Mouse (Mus musculus): ENCODE measurements around the gene Fbl. TPM values are rescaled to one million over a fixed set of nuclear protein-coding genes. Genes with fewer than 3 reads are reported as not detected.
"Not testable (repeated sequence)": the region's sequence is repeated elsewhere in the genome, so short reads cannot be mapped to it uniquely, and the experiment has no call there.

The Fbl gene
- polyA plus RNA-seq (2015; fragmentation: Nextera tagmentation; extraction: Ambion mirVana), result 69.8 and 72.4 TPM in 2 replicates

DNA sequence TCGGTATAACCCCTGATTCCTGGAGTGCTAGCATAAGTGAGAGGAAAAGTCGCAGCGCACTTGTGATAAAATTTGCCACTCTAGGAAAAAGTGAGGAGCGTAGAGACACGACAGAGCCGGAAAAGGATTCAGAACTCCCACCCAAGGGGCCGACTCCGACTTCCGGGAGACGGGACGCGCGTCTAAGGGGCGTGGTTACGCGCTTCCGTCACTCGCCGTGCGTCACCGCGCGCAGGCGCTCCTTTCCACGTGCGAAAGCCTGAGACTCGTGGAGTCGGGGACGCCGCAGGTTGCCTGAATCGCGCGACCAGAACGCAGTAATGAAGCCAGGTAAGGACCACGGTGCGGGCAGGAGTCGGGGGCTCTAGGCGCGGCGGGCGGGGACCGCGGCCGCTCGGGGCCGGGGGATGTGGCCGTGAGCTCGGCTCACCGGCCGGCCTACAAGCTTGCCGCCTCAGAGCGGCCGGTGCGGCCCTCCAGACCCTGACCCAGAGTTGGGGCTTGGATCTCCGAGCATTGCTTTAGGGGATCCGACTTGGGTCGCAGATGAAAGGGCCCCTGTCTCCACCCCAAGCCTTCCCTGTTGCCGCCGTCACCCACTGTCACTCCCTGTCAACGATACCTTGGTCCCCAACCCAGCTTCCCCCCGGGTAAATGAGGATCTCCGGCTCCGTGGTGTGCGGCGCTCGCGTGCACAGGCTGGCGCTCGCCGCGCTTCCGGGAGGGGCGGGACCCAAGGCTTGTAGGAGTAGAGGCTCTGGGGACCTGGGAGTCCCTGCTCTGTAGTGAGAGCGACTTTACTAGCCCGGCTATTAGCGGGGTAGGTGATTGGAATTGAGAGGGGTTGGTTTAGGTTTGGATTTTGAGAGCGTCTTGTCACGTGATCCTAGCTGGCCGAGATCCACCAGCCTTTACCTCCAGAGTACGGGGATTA, at the start of gene Fbl:
Gene Fbl (plus strand): TSS at position 222 of the 934 bp plus-strand sequence.
- H3K9ac ChIP-seq (ENCODE audit: low read depth, low read length), result peak within 1 kb of the TSS; percentile 86
- peak within 1 kb of the TSS; percentile 93 for H3K4me3 ChIP-seq (ENCODE audit: low read depth, low read length)
- H3K9me3 ChIP-seq (replicated peaks; ENCODE audit: control insufficient read depth, low read length, poor library complexity, severe bottlenecking), result no peaks in the 10 kb centered on the region
- peaks cover 26% of the 10 kb centered on the region for H3K4me1 ChIP-seq (ENCODE audit: control insufficient read depth, insufficient read depth, low read length)
- WGBS, result under 1% methylated on average over 80 of the region's 80 CpGs
- ATAC-seq, result peak; percentile 93
- H3K4me2 ChIP-seq (ENCODE audit: low read length), result peak within 1 kb of the TSS; percentile 73
- no peaks in the 10 kb centered on the region for H3K36me3 ChIP-seq (ENCODE audit: control insufficient read depth, insufficient read depth, low read length)
- H3K27me3 ChIP-seq (ENCODE audit: control insufficient read depth, insufficient read depth, low read depth, low read length), result no peaks in the 10 kb centered on the region
- H3K27ac ChIP-seq (ENCODE audit: low read length), result peak within 1 kb of the TSS; percentile 80

- no peaks in the 10 kb centered on the region for H3K4me1 ChIP-seq (ENCODE audit: control insufficient read depth, insufficient read depth, low read length)
- H3K9me3 ChIP-seq (replicated peaks; ENCODE audit: control insufficient read depth, low read length, poor library complexity, severe bottlenecking), result no peaks in the 10 kb centered on the region
- 86% methylated on average over 5 of the region's 5 CpGs for WGBS
- no peak within 1 kb of the TSS for H3K27ac ChIP-seq (ENCODE audit: low read length)
- ATAC-seq, result no peak
- H3K4me2 ChIP-seq (ENCODE audit: low read length), result no peak within 1 kb of the TSS
- no peak within 1 kb of the TSS for H3K4me3 ChIP-seq (ENCODE audit: low read depth, low read length)
- no peak within 1 kb of the TSS for H3K9ac ChIP-seq (ENCODE audit: low read depth, low read length)
- H3K36me3 ChIP-seq (ENCODE audit: control insufficient read depth, insufficient read depth, low read length), result no peaks in the 10 kb centered on the region
- no peaks in the 10 kb centered on the region for H3K27me3 ChIP-seq (ENCODE audit: control insufficient read depth, insufficient read depth, low read depth, low read length)
Observed at GRCm38 (mm10) chr7:28129166-28129565, 40.3 kb upstream of the Fbl start, which contains the start of gene 9530053A07Rik. 9530053A07Rik (plus strand) TSS chr7:28129466.

DNA sequence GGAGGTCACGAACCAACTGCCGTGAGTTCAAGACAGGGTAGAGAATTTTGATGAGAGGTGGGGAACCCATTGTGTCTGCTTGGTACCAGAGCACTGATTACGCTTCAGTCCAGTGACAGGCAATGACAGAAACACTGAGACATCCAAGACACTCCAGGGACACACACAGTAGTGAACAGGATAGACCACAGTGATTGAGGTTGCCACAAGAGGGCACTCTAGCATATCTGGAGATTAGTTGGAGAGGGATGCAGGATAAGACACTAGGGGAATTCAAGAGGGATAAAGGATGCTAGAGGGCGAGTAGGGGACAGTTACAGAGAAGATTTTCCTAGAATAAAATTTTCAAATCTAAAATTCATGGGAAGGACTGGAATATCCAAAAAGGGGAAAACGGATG, 31.9 kb upstream of the Fbl start:
- Histone ChIP-seq H3K4me1 (ENCODE audit: control insufficient read depth, insufficient read depth, low read length) (no peaks in the 10 kb centered on the region), H3K9me3 (replicated peaks; ENCODE audit: control insufficient read depth, low read length, poor library complexity, severe bottlenecking) (no peaks in the 10 kb centered on the region), H3K9ac (ENCODE audit: low read depth, low read length) (no peak overlapping the region), H3K36me3 (ENCODE audit: control insufficient read depth, insufficient read depth, low read length) (no peaks in the 10 kb centered on the region), H3K4me2 (ENCODE audit: low read length) (no peak overlapping the region), H3K27me3 (ENCODE audit: control insufficient read depth, insufficient read depth, low read depth, low read length) (no peaks in the 10 kb centered on the region; the same call in none of the 2 replicates), H3K4me3 (ENCODE audit: low read depth, low read length) (no peak overlapping the region), H3K27ac (ENCODE audit: low read length) (no peak overlapping the region)
- ATAC-seq, result no peak
- WGBS, result 50% methylated on average over 5 of the region's 5 CpGs

DNA sequence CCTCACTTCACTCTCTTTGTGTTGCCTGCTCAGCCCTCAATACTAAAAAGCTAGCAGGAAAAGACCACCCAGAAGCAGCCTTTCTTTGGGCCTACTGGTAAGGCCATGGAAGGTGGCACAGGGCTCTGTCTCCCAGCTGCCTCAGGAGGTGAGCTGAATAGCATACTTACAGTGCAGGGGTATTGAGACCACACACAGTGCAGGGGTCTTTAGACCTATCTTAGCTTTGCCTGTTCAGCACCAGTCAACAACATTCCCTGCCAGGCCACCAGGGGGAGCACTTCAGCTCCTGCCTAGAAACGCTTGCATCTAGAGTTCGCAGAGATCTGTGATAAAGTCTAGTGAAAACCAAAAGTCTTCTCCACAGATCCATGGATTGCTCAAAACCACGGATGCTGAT, 21.2 kb upstream of the Fbl start:
- no peak overlapping the region for H3K9ac ChIP-seq (ENCODE audit: low read depth, low read length)
- H3K4me3 ChIP-seq (ENCODE audit: low read depth, low read length), result no peak overlapping the region
- peak; percentile 60; the same call in 1 of the 2 replicates for ATAC-seq
- H3K36me3 ChIP-seq (ENCODE audit: control insufficient read depth, insufficient read depth, low read length), result no peaks in the 10 kb centered on the region
- no peaks in the 10 kb centered on the region; the same call in 1 of the 2 replicates for H3K27me3 ChIP-seq (ENCODE audit: control insufficient read depth, insufficient read depth, low read depth, low read length)
- H3K27ac ChIP-seq (ENCODE audit: low read length), result no peak overlapping the region
- no peaks in the 10 kb centered on the region for H3K4me1 ChIP-seq (ENCODE audit: control insufficient read depth, insufficient read depth, low read length)
- H3K9me3 ChIP-seq (replicated peaks; ENCODE audit: control insufficient read depth, low read length, poor library complexity, severe bottlenecking), result no peaks in the 10 kb centered on the region
- no peak overlapping the region for H3K4me2 ChIP-seq (ENCODE audit: low read length)
- 14% methylated on average over 3 of the region's 3 CpGs for WGBS

DNA sequence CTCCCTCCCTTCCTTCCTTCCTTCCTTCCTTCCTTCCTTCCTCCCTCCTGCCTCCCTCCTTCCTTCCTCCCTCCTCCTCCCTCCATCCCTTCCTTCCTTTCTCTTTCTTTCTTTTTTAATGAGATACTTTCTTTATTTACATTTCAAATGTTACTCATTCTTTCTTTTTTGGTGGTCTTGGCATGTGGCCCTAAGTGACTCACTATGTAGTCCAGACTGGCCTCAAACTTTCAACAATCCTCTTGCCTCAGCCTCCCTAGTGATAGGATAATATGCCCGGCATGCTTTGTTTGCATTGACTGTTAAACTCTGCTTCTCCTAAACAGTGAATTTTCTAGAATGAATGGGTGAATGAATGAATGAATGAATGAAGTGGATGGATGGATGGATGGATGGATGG, 19.7 kb upstream of the Fbl start:
- Histone ChIP-seq H3K9ac (ENCODE audit: low read depth, low read length) (no peak overlapping the region), H3K27ac (ENCODE audit: low read length) (no peak overlapping the region), H3K36me3 (ENCODE audit: control insufficient read depth, insufficient read depth, low read length) (no peaks in the 10 kb centered on the region), H3K27me3 (ENCODE audit: control insufficient read depth, insufficient read depth, low read depth, low read length) (no peaks in the 10 kb centered on the region; the same call in 1 of the 2 replicates), H3K4me3 (ENCODE audit: low read depth, low read length) (no peak overlapping the region), H3K9me3 (replicated peaks; ENCODE audit: control insufficient read depth, low read length, poor library complexity, severe bottlenecking) (no peaks in the 10 kb centered on the region), H3K4me2 (ENCODE audit: low read length) (no peak overlapping the region), H3K4me1 (ENCODE audit: control insufficient read depth, insufficient read depth, low read length) (no peaks in the 10 kb centered on the region)
- ATAC-seq, result no peak
- 96% methylated on average over 1 of the region's 1 CpGs for WGBS

DNA sequence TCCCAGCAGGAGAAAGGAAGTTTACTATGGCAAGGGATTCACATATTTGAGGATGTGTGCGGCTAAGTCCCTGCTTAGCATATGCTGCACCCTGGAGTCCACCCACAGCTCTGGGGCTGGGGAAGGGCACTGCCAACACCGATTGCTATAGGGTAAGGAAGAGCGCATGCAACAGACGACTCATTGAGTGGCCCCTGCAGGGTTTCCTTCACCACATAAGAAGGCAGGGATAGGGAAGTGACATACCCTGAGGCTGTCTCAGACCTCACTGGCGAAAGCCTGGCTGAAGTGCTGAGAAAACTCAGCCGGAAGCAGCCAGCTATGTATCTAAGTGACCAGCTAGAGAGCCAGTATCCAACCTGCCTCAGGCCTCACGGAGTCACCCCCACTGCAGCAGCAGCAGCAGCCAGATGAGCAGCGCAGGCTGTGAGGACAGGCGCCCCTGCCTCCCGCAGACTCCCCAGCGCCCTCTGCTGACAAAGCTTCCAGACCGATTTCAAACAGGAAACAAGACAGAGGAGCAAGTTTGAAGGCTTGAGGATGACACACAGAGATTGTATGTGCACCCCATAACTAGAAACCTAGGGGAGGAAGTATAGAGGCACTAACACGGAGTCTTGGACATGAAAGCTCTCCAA, 17.8 kb upstream of the Fbl start:
- Histone ChIP-seq H3K4me1 (ENCODE audit: control insufficient read depth, insufficient read depth, low read length) (no peaks in the 10 kb centered on the region), H3K36me3 (ENCODE audit: control insufficient read depth, insufficient read depth, low read length) (no peaks in the 10 kb centered on the region), H3K9me3 (replicated peaks; ENCODE audit: control insufficient read depth, low read length, poor library complexity, severe bottlenecking) (no peaks in the 10 kb centered on the region), H3K9ac (ENCODE audit: low read depth, low read length) (no peak overlapping the region; the same call in 1 of the 2 replicates), H3K4me2 (ENCODE audit: low read length) (no peak overlapping the region), H3K4me3 (ENCODE audit: low read depth, low read length) (no peak overlapping the region), H3K27me3 (ENCODE audit: control insufficient read depth, insufficient read depth, low read depth, low read length) (no peaks in the 10 kb centered on the region; the same call in 1 of the 2 replicates), H3K27ac (ENCODE audit: low read length) (no peak overlapping the region)
- 14% methylated on average over 13 of the region's 13 CpGs for WGBS
- no peak for ATAC-seq

GRCm38 (mm10) chr7:28153595-28153994, 15.9 kb upstream of the Fbl start:
- not testable (repeated sequence) for H3K36me3 ChIP-seq (ENCODE audit: control insufficient read depth, insufficient read depth, low read length); H3K4me3 ChIP-seq (ENCODE audit: low read depth, low read length); H3K4me1 ChIP-seq (ENCODE audit: control insufficient read depth, insufficient read depth, low read length); H3K27me3 ChIP-seq (ENCODE audit: control insufficient read depth, insufficient read depth, low read depth, low read length); ATAC-seq; H3K9me3 ChIP-seq (replicated peaks; ENCODE audit: control insufficient read depth, low read length, poor library complexity, severe bottlenecking); H3K4me2 ChIP-seq (ENCODE audit: low read length); H3K27ac ChIP-seq (ENCODE audit: low read length); H3K9ac ChIP-seq (ENCODE audit: low read depth, low read length)
- WGBS, result 37% methylated on average over 5 of the region's 5 CpGs

GRCm38 (mm10) chr7:28159292-28159691, 10.2 kb upstream of the Fbl start:
- Histone ChIP-seq H3K4me2 (ENCODE audit: low read length) (no peak overlapping the region), H3K27me3 (ENCODE audit: control insufficient read depth, insufficient read depth, low read depth, low read length) (no peaks in the 10 kb centered on the region), H3K4me3 (ENCODE audit: low read depth, low read length) (no peak overlapping the region), H3K27ac (ENCODE audit: low read length) (no peak overlapping the region), H3K4me1 (ENCODE audit: control insufficient read depth, insufficient read depth, low read length) (no peaks in the 10 kb centered on the region), H3K36me3 (ENCODE audit: control insufficient read depth, insufficient read depth, low read length) (no peaks in the 10 kb centered on the region), H3K9ac (ENCODE audit: low read depth, low read length) (no peak overlapping the region), H3K9me3 (replicated peaks; ENCODE audit: control insufficient read depth, low read length, poor library complexity, severe bottlenecking) (no peaks in the 10 kb centered on the region)
- WGBS, result 66% methylated on average over 6 of the region's 6 CpGs
- no peak for ATAC-seq

DNA sequence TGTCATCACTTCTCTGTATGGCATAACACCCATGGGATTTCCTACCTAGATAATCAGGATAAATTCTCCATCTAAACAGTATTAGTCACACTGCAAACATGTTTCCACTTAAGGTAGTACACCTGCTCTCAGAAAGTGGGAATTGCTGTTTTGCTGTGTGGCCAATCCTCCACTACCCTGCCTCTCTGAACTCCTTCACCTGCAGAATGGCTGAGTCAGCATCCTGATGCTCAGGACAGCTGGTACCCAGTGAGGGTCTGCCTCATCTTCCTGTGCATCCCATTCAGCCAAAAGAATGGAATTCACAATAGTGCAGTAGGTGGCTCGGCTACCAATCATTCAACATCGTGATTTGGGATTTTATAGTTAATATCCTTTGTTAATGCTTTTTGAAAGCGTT, 9.6 kb upstream of the Fbl start:
- Histone ChIP-seq H3K9me3 (replicated peaks; ENCODE audit: control insufficient read depth, low read length, poor library complexity, severe bottlenecking) (no peaks in the 10 kb centered on the region), H3K4me2 (ENCODE audit: low read length) (no peak overlapping the region), H3K27me3 (ENCODE audit: control insufficient read depth, insufficient read depth, low read depth, low read length) (no peaks in the 10 kb centered on the region), H3K4me3 (ENCODE audit: low read depth, low read length) (no peak overlapping the region), H3K36me3 (ENCODE audit: control insufficient read depth, insufficient read depth, low read length) (no peaks in the 10 kb centered on the region), H3K9ac (ENCODE audit: low read depth, low read length) (no peak overlapping the region), H3K27ac (ENCODE audit: low read length) (no peak overlapping the region), H3K4me1 (ENCODE audit: control insufficient read depth, insufficient read depth, low read length) (no peaks in the 10 kb centered on the region)
- 73% methylated on average over 3 of the region's 3 CpGs for WGBS
- no peak for ATAC-seq
